Mouse (Mus musculus): Measurements from ENCODE around the gene Grm8. TPM values are rescaled to one million over a fixed set of nuclear protein-coding genes. Genes with fewer than 3 reads are reported as not detected.

Grm8 gene
- total RNA-seq, 2 experiments from 2014 or later, result not detected

GRCm38 (mm10) chr6:27746493-27746892 lies 388.5 kb downstream of the Grm8 start:
- ATAC-seq (replicated peaks; ENCODE audit: low FRiP score, poor library complexity, severe bottlenecking), result no peak

DNA sequence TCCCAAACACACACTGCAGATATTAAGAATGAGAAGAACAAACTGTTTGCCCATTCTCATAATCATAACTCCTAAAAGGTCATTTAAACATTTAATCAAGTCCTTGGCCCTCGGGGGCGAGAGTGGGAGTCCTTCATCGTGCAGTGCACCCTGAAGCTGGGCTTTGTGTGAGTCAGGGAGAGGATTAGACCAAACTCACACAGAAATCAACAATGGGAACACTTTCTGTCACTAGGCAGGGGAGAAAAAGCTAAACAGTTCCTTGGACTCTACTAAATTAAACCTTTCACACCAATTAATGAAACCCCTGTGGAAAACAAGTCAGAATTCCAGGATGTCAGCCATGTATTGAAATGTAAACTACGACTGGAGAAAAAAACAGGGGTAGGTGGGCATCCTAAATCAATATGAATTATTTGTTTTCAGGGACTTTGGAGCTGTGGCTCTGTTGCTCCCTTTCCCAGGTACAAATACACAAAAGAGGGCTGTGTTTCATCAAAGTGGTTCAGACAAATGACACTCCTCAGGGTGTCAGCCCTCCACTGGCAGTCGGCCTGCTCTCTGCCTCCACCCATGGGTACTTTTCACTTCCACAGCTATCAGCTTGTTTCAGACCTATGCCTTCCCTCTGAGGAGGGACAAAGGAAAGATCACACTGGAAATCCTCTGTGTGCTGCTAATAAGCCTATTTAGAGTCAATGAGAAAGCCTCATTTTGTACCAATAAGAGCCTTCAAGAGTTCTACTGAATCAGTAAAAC lies 389.1 kb downstream of the Grm8 start:
- no peak for ATAC-seq (replicated peaks; ENCODE audit: low FRiP score, poor library complexity, severe bottlenecking)

- no peak for ATAC-seq (replicated peaks; ENCODE audit: low FRiP score, poor library complexity, severe bottlenecking)
Measured at GRCm38 (mm10) chr6:27689382-27689781, 445.6 kb downstream of the Grm8 start.

DNA sequence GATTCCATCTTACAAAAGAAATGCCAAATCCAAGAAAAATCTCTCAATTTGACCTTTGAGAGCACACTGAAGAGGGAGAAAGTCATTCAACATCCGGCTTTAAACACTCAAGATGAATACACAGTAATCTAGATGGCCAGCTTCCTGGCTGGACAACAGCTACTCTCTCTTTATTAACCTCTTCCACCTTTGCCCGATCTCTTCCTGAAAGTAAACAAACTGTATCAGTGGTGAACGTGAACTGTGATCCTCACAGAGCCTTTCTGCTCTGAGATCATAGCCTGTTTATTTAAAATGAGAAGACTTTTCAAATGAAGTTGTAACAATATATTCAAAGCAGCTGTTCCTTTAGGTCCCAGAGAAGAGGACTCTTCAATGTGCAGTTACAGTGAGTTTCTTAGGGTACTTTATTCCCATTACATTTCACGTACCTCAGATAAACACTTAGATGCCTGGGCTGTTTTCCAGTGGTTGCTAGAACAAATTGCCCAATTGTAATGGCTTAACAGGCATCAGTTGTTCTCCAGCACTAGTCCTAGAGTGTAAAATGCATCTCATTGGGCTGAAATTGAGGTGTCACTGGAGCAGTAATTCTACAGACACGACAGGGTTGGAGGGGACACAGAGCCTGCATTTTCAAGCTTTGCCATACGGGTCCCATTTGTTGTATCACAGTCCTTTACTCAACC lies 473.1 kb downstream of the Grm8 start:
- ATAC-seq (replicated peaks; ENCODE audit: low FRiP score, poor library complexity, severe bottlenecking), result no peak

GRCm38 (mm10) chr6:27657520-27657919 lies 477.5 kb downstream of the Grm8 start:
- ATAC-seq (replicated peaks; ENCODE audit: low FRiP score, poor library complexity, severe bottlenecking), result no peak

DNA sequence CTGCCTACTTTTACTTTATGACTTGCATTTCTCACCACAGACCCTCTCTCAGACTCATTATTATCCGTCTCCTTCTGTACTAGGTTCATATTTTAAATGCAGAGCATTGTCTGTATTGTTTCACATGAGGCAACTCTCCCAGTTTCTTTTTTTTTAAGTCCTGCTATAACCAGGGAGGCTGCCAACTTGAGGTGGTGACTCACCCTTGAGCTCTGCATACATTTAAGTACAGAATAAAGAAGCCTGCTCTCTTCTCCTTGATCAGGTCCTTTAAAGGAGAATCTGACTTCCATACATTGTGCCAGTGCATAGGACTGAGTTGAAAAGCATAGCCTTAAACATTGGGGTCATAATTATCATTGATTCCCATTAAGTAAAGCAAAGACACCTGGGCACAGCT lies 488.5 kb downstream of the Grm8 start:
- ATAC-seq (replicated peaks; ENCODE audit: low FRiP score, poor library complexity, severe bottlenecking), result no peak

DNA sequence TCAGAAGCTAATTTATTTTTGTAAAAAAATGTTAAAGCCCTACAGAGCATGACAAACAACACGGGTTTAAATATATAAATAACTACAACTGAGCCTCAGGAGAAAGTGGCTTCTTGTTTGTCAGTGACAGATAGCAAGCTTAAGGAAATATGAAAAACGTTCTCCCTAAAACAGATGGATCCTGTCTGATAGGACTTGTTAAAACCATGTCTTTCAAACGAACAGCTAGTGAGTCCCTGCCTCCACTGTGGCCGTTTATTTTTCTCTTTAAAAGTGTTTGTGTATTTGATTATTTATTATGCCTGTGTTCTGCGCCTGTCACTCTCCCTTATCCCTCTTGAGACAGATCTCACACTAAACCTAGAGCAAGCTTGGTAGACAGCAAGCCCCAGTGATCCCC lies 489.9 kb downstream of the Grm8 start:
- ATAC-seq (replicated peaks; ENCODE audit: low FRiP score, poor library complexity, severe bottlenecking), result no peak

DNA sequence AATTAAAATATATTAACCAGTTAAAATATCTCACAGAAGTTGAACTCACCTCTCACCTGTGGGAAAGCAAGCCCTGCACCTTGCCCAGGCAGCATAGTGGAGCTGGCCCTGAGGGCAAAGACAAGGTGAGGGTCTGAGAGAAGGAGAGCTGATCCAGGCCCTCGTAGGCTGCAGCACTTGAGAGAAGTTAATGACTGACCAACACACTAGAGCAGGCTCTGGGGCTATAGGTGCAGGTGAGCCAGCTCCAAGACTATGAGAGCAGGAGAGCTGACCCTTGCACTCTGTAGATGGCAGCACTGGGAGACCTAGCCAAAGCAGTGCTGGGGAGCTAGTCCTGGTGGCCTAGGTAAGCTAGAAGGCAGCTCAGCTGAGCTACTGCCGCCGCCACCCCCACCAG lies 499.1 kb downstream of the Grm8 start:
- ATAC-seq (replicated peaks; ENCODE audit: low FRiP score, poor library complexity, severe bottlenecking), result no peak

GRCm38 (mm10) chr6:27617472-27617871 lies 517.5 kb downstream of the Grm8 start:
- no peak for ATAC-seq (replicated peaks; ENCODE audit: low FRiP score, poor library complexity, severe bottlenecking)

GRCm38 (mm10) chr6:27580485-27580884 lies 554.5 kb downstream of the Grm8 start:
- no peak for ATAC-seq (replicated peaks; ENCODE audit: low FRiP score, poor library complexity, severe bottlenecking)

- no peak for ATAC-seq (replicated peaks; ENCODE audit: low FRiP score, poor library complexity, severe bottlenecking)
Measured at GRCm38 (mm10) chr6:27545516-27545915, 589.5 kb downstream of the Grm8 start.

GRCm38 (mm10) chr6:27517620-27518019 lies 617.4 kb downstream of the Grm8 start:
- no peak for ATAC-seq (replicated peaks; ENCODE audit: low FRiP score, poor library complexity, severe bottlenecking)

DNA sequence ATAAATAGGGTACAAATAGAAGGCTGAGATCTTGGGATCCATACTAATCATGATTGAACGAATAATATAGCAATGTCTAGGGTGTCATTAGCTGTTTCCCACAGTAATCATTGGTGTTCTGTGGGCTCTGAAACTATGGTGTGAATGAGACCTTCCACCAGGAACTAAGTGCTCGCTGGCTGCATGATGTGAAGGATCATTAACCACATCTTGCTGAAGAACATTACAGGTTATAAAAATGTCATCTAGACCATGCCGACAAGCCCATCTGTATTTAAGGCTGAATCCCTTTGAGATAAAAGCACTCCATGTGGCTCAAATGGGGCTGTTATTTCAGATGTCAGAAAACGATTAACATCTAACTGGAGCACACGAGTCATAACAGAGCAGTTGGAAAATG lies 674.0 kb downstream of the Grm8 start:
- ATAC-seq (replicated peaks; ENCODE audit: low FRiP score, poor library complexity, severe bottlenecking), result no peak

DNA sequence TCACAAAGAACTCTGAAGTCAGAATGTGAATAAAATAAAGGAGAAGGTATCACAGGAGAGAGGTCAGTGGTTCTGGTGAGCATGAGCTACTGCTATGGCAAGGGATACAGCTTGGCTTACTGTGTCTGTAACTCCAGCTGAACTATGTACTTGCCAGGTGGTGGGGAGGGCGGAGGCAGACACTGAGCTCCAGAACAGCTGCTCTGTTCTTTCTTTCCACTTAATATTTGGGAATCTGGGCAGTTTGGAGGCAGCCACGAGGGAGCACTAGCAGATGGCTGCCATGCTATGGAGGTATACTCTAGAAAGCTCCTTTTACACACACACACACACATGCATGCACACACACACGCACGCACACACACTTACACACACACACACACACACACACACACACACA lies 726.5 kb downstream of the Grm8 start:
- ATAC-seq (replicated peaks; ENCODE audit: low FRiP score, poor library complexity, severe bottlenecking), result no peak

- ATAC-seq (replicated peaks; ENCODE audit: low FRiP score, poor library complexity, severe bottlenecking), result no peak
Measured at GRCm38 (mm10) chr6:27372416-27372815, 762.6 kb downstream of the Grm8 start.

DNA sequence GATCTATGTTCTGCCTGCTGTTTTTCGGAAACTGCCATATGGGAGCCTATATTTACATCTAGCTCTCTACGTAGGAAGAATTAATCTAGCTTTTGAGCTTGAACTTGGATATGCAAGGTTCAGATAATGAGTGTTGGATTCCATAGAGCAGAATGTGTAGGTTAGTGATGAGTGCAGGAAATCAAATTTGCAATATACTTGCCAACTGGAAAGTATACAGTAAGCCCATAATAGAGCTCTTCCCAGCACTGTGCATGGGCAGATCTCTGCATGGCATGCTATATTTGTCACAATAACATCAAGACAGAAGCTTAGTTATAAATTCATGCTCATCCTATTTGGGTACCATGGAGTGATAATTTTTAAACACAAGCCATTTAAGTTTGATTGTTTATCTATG lies 763.9 kb downstream of the Grm8 start:
- ATAC-seq (replicated peaks; ENCODE audit: low FRiP score, poor library complexity, severe bottlenecking), result no peak

DNA sequence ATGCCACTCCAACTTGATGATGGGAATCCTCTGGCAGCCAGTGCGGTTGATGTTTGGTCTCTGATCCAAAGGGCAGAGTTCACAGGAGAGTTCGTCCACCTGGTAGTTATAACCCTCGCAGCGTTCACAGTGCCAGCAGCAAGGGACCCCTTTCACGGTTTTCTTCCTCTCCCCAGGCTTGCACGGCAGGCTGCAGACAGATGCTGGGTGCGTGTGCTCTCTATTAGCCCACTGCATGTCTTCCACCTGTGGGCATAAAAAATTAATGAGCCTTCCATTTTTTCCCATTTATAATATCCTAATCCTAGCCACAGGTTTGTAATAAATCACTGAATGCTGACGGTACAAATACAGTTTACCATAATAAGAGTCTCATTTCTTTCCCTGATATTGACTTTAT lies 771.2 kb downstream of the Grm8 start:
- no peak for ATAC-seq (replicated peaks; ENCODE audit: low FRiP score, poor library complexity, severe bottlenecking)

- no peak for ATAC-seq (replicated peaks; ENCODE audit: low FRiP score, poor library complexity, severe bottlenecking)
Measured at GRCm38 (mm10) chr6:27360440-27360839, 774.5 kb downstream of the Grm8 start.

DNA sequence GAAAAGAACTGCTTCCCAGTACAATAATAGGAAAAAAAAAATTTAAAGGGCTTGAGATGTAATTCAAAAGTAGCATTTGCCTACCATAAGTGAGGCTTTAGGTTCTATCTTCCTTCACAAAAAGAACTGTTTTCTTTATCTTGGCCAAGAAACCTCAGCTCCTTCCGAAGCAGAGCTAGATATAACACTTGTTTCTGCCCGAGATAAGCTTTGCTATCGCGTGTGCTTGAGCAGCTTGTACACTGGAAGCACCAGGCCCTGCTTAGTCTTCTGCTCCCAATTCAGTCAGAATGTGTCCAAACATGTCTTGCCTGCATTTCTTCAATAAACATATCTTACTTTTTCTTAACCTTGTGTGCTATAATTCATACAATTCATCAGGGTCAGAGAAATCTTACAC lies 783.8 kb downstream of the Grm8 start:
- ATAC-seq (replicated peaks; ENCODE audit: low FRiP score, poor library complexity, severe bottlenecking), result no peak

GRCm38 (mm10) chr6:27348272-27348671 lies 786.7 kb downstream of the Grm8 start:
- no peak for ATAC-seq (replicated peaks; ENCODE audit: low FRiP score, poor library complexity, severe bottlenecking)

DNA sequence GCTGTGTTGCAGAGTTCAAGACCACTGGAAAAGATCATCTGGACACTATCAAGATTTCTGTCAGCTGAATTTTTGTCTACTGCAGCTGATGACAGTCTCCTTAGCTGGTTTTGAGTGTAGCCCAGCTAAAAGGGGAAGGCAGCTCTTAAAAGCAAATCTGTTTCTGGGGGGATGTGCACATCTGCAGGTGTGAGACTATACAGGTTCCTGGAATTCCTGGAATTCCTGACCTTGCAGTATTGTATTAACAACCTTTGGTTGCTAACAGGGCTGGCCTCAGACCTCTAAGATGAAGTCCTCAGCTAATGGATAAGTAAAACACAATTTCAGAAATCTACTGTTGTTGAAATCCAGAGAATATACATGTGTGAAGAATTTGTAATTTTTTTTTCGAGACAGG lies 788.7 kb downstream of the Grm8 start:
- ATAC-seq (replicated peaks; ENCODE audit: low FRiP score, poor library complexity, severe bottlenecking), result no peak

DNA sequence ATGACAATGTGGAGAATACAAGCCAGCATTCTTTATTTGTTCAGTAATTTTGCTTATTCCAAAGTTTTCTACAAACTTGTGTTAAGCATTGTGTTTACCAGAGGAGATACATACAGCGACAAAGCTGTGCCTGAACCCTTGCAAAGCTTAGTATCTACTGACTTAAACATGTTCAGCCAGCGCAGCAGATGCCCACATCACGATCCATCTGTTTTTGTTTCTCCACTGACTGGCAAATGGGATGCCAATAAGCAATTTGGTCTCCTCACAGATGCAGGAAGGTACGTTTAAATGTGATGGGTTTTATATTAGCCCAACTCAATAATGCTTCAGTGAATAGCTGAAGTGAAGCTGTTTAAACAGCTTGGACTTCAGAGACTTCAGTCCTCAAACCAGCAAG lies 794.8 kb downstream of the Grm8 start:
- no peak for ATAC-seq (replicated peaks; ENCODE audit: low FRiP score, poor library complexity, severe bottlenecking)

Data from erythroblast, adult 5-6 weeks (primary cell).